Mouse (Mus musculus) monocyte, adult 5-6 weeks (primary cell): ENCODE data around the gene Ppp1r9a. TPM values are rescaled to one million over a fixed set of nuclear protein-coding genes. Genes with fewer than 3 reads are reported as not detected.

Source experiments
- ATAC-seq: fragments of 153-309, 156-312 bp; replicated peaks from 2 replicates; pipeline ENCODE4 v1.8.0; 2017; ENCODE audit warnings: mild to moderate bottlenecking; ENCODE audit not compliant: low TSS enrichment, insufficient number of reproducible peaks, severe bottlenecking, poor library complexity, low FRiP score
- total RNA-seq: library from RNA; stranded (forward); fragments of 200-1000, 200-491, 200-594 nt; gene quantifications from 3 replicates; pipeline ENCODE4 v1.2.3, GENCODE M21; 2017

The Ppp1r9a gene
- total RNA-seq, 1 experiment from 2014 or later = 2.5 TPM

DNA sequence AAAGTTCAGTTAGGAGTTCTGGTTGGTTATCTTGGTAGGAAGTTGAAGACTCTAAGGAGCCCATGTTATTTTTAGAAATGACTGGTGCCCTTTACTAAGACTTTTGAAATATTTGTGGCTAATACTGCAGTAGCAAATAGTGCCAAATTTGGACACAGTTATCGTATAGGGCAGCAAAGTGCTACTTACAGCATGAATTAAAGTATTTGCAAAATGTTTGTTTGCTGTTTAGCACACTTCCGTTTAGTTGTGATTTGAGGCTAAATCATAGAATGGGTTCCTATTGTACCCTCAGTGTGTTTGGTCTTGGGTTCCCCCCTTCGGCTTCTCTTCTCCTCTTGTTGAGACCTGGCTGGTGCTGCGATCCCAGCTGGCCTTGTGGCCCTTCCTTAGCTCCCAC is 45.3 kb downstream of the Ppp1r9a start:
- no peak for ATAC-seq

DNA sequence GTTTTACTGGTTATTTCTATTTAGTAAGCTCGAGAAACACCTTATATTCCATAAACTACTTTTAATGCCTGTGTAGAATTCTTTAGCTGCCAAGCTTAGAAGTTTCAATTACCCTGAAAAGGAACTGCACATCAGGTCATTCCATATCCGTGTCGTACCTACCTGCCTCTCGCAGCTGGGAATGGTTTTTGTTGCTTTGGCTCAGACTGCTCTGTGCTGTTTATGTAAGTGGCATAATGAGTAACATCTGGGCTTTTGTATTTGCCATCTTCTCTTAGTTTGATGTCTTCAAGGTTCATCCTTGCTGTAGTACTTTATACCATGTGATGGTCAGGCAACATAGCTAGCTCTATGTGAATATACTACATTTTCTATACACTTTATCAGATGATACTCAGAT is 47.0 kb downstream of the Ppp1r9a start:
- ATAC-seq = no peak

DNA sequence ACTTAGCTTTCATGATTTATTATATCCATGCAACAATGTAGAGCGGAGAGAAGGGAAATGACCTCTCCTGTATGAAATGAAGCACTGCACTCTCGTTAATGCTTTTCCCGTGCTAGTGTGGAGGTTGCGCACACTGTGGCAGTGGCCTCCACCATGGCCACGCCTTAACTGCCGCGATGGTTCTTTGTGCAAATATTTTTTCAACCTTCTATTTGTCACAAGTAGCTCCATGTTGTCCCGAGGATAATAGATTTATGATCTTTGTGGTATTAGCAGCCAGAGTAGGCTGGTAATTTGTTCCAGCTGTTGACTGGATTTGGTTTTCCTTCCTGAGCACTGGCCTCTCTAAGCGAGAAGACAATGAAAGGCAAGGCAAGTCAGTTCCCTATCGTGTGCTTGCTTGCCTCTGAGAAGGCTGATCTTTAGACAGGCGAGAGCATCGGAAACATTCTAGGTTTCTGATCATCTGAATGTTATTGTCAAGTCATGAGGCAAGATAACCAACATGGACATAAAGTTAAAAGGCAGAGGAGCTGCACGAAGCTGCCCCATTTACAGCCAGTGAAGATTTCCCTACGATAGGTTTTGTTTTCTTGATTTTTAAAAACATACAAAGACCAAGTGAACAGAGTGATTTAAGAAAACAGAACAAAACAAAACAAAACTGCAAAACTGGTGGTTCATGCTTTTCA is 50.5 kb downstream of the Ppp1r9a start:
- no peak for ATAC-seq

DNA sequence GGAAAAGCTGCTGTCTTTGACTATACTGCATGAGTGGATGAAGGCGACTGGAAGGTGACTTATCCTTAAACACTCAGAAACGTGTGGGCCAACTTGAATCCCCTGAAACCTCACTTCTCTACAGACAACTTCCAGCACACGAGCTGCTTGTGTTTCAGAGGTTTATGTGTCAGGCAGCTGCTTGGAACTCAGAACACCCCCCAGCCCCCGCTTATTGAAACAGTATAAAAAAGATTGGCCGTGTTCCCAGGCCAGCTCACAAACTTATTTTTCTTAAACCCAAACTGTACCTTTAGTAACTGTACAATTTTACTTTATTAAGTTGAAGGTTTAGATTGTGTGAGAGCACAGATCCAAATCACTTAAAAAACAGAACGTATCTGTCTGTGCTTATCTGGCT is 53.9 kb downstream of the Ppp1r9a start:
- no peak for ATAC-seq

DNA sequence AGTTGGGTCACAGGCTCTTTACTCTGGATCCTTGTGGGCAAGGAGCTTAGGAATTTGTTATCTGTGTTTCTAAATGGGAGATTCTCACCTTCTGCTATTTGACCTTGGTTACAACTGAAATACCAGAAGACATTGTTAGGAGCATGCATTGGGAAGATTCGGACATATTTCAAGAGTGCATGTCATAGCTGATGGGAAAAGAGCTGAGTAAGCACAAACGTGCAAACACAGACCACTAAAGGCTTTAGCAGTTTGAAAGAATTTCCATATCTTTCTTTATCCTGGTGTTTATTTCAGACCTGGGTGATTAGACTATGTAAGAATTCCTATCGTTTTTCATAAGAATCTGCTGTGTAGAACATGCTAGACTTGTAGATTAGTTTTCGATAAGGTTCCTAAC is 59.5 kb downstream of the Ppp1r9a start:
- no peak for ATAC-seq

DNA sequence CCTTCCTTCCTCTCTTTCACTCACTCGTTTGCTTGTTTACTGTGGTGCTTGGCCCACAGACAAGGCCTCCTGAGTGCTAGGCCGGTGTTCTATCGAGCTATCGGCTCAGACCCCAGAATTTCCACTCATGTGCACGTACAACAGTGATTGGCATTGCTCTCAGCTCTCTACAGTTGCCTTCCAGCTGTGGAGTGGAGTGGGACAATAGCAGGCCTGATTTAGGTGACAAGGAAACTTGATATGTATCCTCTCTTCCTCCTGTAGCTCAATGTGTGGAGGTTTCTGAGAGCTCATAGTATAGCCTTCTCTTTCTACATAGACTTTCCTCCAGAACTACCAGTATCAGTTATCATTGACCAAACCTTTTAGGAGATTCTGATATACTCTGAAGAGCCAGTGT is 60.3 kb downstream of the Ppp1r9a start:
- ATAC-seq = no peak

DNA sequence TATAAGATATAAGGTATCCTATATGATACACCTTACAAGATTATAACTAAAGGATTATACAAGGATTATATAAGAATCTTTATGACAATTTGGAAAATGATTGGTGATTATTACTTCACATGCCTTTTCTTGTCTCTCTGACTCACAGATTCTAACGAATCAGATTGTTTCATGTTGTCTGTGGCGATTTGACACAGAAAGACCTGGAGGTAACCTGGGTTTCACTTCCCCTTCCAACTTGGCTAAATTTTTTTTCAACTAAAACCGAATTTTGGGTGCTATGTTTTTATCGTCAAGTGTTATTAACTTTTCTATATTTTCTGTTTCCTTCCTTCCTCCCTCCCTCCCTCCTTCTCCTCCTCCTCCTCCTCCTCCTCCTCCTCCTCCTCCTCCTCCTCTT is 64.5 kb downstream of the Ppp1r9a start:
- no peak for ATAC-seq

DNA sequence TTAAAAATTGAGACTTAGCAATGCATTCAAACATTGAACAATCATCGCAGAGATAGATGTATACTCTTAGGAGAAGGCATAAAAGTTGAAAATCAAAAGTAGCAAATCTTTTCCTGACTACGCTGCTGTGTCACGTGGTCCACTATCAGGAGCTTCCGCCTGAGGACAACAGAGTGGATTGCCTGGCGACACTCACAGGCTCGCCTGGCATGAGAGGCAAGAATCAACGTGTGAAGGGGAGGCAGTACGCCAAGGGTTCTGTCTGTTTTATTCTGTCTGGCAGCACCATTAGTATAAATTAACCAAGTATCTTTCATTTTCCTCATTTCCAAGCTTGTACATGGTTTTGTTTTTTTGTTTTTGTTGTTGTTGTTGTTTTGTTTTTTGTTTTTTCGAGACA is 68.5 kb downstream of the Ppp1r9a start:
- ATAC-seq = no peak

DNA sequence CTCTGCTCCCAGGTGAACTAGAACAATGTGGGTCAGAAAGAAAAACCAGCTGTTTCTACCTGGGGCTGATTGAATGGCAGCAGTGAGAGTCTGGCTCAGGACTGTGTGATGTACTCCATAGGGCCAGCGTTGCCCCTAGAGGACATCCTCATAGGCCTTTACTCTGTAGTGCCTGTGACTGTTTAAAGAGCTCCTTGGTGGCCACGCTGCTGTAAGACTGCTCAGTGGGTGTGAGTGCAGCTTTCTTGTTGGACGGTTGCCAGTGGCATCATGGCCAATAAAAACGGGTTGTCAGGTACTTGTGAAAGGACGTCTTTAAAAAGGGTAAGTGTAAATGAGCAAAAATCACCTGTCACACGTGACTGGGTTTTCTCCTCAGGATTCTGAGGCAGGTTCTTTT is 70.1 kb downstream of the Ppp1r9a start:
- no peak for ATAC-seq

DNA sequence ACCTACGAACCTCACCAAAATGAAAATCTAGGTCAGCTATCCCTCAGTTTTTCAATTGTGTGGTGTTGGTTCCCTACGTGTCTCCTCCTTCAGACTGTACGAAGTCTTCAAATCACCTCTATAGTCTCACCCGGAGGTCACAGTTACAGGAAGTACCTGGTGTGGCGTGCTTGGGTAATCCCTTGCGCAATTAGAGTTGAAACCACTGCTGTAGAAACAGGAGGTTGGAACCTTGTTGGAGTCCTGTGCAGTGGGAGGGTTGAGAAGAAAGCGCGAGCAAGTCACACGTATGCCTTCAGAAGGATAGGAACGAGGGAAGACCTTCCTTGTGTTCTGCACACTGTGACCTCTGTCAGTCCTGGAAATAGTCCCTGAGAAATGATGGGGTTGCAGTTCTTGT is 70.6 kb downstream of the Ppp1r9a start:
- ATAC-seq = peak; percentile 62

DNA sequence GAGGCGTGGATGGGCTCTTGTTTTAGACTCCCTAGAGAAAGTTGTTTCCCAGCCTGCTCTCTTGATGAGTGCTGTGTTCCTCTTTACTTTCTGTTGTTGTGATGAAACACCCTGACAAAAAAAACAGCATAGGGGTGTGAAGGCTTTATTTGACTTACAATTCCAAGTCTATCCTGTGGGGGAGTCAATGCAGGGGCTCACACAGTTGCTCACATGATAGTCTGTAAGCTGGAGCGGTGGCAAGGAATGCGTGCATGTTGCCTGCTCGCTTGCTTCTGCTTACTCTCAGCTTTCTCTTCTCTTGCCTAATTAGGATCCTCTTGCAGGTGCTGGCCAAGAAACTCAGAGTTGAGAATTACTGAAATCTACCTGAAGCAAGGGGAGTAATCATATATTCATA is 74.8 kb downstream of the Ppp1r9a start:
- ATAC-seq = 0 out of 2 replicates have a peak, but pooled peaks have one; percentile 34

DNA sequence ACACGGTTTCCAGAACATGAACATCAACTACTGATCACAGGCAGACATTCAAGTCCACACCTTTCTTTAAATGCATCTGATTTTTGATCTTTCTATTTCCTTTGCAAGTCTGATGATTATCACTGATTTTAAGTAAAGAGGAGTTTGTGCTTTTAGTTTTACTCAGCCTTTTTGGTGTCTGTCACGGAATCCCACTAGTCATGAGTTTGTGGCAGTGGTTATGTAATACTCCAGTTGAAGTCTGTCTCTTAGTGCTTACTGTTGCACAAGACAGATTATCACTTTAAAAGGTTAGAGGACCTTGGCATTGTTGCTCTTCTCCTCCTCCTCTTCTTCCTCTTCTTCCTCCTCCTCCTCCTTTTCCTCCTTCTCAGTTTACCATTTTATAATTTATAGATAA is 75.5 kb downstream of the Ppp1r9a start:
- ATAC-seq = no peak; the same call in 1 of the 2 replicates

DNA sequence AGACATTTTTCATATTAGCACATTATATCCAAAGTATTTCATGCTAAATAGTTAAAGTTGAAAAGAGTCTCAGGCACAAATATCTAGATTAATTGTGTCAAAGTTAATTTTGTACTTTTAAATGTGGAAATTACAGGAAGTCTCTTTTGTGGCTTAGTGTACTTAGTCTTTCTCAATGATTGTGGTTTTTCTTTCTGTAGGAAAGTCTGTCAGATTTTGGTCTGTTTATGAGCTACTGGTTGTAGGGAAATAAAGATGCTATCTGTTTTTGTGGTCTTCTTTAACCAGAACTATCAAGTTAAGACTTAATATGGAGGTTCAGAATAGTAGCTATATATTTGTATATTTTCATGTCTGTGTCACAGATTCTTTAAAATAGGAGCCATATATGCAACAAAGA is 76.2 kb downstream of the Ppp1r9a start:
- ATAC-seq = no peak

DNA sequence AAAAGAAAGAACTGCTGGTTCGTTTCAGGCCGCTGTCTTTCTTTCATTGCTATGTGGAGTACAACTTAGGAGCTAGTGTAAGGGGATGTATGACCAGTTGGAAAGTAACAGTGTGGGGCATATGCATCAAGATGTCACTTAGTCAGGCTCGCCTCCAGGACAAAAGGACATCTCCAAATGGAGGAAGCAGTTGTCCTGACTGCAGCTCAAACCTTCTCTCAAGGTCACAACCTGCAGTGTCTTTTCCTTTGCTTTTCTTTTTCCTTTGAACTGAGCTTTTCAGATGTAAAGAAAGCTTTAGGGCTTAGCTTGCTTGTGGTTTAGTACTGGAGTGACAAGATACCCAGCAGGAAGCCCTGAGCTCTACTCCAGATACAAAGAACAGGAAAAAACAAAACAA is 77.4 kb downstream of the Ppp1r9a start:
- ATAC-seq = no peak

DNA sequence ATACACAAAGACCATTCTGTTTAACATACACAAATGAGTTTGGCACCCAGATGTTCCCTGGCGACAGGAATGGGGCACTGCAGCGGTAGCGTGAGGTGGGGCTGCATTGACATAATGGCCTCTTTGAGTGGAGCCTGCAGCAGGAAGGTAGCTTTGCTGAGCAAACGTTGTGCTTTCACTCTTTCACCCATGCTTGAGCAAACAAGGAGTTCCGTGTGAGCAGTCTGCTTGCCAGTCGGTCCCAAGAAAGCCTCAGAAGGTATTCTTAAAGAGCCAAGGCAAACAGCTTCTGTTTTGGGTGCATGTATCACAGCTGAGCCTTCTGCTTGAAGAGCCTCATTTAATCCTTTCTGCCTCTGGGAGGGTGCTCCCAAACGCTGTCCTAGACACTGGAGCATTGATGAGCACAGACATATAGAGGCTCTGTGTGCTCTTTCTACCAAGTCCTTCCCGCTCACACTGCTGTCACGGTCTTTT is 80.0 kb downstream of the Ppp1r9a start:
- no peak for ATAC-seq

DNA sequence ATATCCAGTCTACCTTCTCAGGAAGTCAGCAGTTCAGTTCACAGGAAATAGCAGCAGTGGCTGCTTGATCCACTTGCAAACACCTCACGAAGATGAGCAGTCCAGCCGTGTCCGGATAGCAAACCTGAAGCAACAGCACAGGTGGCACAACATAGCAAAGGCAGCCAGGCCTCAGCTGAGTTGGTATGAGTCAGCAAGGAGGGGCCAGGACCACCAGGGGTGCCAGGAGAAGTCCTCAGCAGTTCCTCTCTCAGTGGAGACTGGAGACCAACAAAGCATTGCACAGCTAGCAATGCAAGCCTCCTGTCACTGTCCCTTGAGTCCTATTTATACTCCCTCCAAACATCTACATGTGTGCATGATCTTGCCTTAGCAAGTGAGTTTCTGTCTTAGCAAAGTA is 83.0 kb downstream of the Ppp1r9a start:
- no peak for ATAC-seq

DNA sequence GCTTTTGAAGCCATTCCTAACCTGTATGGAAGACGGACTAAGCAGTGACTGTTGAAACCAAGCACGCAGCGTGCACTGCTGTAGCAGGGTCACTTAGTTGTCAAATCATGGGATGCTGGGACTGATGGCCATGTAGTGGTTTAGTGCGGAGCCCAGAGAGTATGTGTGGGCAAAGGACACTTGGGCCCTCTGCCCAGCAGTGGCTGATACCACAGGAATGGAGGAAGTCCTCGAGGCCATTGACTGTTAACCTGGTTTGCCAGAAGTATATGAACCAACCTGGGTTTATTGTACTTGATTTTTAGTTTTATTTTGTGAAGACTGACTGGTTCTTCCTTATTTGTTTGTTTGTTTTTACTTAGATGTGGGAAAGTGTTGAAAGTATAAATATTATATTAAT is 84.4 kb downstream of the Ppp1r9a start:
- ATAC-seq = no peak

DNA sequence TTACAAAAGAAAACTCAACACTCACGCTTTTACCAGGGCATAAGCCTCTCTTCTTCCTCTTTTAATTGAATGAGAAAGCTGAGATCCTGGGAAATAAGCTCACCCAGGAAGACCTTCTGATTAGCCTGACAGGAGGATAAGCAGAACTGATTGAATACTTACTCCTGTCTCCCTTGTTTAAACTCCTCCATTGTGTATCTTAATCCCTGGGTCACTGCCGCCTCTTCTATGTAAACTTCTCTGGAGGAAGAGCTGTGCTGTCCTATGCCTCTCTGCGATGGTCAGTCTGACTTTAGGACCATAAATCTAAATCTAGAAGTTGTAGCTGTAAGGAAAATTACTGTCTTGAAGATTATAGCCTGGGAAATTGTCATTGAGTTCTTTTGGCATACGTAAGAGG is 86.0 kb downstream of the Ppp1r9a start:
- ATAC-seq = no peak

DNA sequence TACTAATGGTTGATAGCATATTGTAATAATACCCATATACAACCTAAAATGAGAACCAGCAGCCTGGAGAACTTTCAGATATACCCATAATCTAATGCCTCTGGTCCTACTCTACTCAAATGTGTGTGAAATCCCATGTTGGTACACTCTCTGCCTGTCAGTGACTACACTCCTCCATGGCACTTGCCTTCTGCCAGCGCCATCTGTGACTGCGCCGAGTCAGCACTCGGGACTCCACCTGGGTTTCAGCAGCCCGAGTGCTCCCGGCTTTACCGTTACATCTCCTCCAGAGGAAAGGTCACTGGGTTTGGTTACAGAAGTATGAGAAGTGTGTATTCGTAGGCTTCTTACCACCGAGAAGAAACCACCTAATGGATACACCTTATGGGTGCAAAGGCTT is 89.6 kb downstream of the Ppp1r9a start:
- no peak for ATAC-seq

DNA sequence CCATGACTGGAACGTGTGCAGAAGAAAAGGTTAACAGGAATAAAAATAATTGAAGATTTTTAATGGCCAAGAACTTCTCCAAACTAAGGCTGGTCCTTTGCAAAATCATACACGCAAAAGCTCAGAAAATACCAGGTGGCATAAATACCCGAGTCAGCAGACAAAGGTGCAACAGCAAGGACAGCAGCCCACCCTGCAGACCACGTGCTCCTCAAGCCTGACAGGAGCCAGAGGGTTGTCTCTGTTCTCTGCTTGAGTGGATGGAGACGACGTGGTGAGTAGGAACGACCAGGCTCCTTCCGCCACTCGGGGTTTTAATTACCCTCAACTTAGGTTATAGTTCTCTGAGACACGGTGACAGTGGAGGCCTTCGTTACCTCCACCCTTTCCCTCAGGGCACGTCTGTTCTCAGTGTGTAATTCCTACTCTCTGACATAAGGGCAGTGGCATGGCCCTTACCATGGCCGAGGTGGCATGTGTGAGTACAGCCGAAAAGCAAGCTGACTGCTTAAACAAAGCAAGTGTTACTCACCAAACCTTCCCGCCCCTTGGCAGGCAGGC is 91.0 kb downstream of the Ppp1r9a start:
- no peak for ATAC-seq
